Mouse (Mus musculus): Measurements from ENCODE around the gene Glt1d1. TPM values are rescaled to one million over a fixed set of nuclear protein-coding genes. Genes with fewer than 3 reads are reported as not detected.

The Glt1d1 gene
- polyA plus RNA-seq, 1 experiment from 2014 or later, result 0.89 TPM

GRCm38 (mm10) chr5:127756671-127757423 is 124.8 kb downstream of the Glt1d1 start:
- Histone ChIP-seq H3K36me3 (no peaks in the 10 kb centered on the region), H3K27me3 (replicated peaks) (no peaks in the 10 kb centered on the region), H3K4me1 (peaks cover 5% of the 10 kb centered on the region; the same call in 1 of the 2 replicates), H3K4me3 (no peak overlapping the region), H3K4me2 (replicated peaks) (no peak overlapping the region), H3K9ac (no peak overlapping the region), H3K9me3 (no peaks in the 10 kb centered on the region), H3K27ac (no peak overlapping the region)
- 92% methylated on average over 4 of the region's 4 CpGs for WGBS
- no peak for ATAC-seq (ENCODE audit: low FRiP score, low read depth)

DNA sequence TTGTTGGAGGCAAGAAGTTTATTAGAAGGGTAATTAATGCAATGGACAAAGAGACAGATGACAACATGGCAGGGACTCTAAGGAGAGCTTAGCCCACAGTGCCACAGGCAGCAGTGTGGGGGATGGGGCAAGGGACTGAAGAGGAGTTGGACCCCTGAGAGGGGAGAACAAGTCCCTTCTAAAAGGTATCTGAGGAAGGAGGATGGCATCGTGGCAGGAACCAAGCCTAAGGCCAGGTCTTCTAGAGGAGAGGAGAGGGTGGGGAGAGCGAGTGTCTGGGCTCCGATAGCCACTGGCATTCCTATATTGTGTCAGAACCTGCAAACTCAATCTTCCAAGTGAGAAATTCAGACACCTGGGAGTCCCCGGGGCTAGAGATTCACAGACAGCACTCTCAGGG is 126.5 kb downstream of the Glt1d1 start:
- H3K4me3 ChIP-seq, result no peak overlapping the region
- no peaks in the 10 kb centered on the region for H3K9me3 ChIP-seq
- no peak for ATAC-seq (ENCODE audit: low FRiP score, low read depth)
- WGBS, result 83% methylated on average over 4 of the region's 4 CpGs
- no peaks in the 10 kb centered on the region for H3K27me3 ChIP-seq (replicated peaks)
- peaks cover 5% of the 10 kb centered on the region; the same call in 1 of the 2 replicates for H3K4me1 ChIP-seq
- H3K9ac ChIP-seq, result no peak overlapping the region
- no peaks in the 10 kb centered on the region for H3K36me3 ChIP-seq
- H3K4me2 ChIP-seq (replicated peaks), result no peak overlapping the region
- H3K27ac ChIP-seq, result no peak overlapping the region

Other genes with a start within 250 kb of the Glt1d1 start
- gene Slc15a4, start 635 bp downstream of the Glt1d1 start, polyA plus RNA-seq (2016; fragmentation: Nextera tagmentation; extraction: Ambion mirVana), result 23.0 and 25.8 TPM in 2 replicates

All from neural tube, embryonic 12.5 days (tissue).